Mouse (Mus musculus) stomach, postnatal 0 days (tissue): ENCODE data around the gene Fth1.

ENCODE experiments used
- CTCF ChIP-seq: IDR thresholded peaks from 2 replicates; pipeline ENCODE4 v1.5.1; 2016; ENCODE audit warnings: antibody characterized with exemption, low read depth, mild to moderate bottlenecking, moderate library complexity
- EP300 ChIP-seq: optimal IDR thresholded peaks from 2 replicates; pipeline ENCODE3; 2016; ENCODE audit warnings: antibody characterized with exemption

GRCm38 (mm10) chr19:9987192-9987591, 6.8 kb downstream of the Fth1 start:
- no peak for TF ChIP-seq CTCF
- no peak for TF ChIP-seq EP300
